Mouse (Mus musculus) c-Kit-negative CD71-positive TER-119-positive erythroid progenitor cells, embryonic 14.5 days (primary cell): ENCODE results near the gene Itih4.

Experiments used
- DNase-seq: peaks from one replicate; pipeline ENCODE4 v3.0.0-alpha.2; 2013; ENCODE audit warnings: low read depth, low spot score

Gene Itih4

GRCm38 (mm10) chr14:30878958-30879571, 7.2 kb upstream of the Itih4 start, which contains the start of gene Mustn1:
Mustn1 (plus strand) TSS chr14:30879200.
- DNase-seq, result no peak

GRCm38 (mm10) chr14:30879794-30880193, 6.5 kb upstream of the Itih4 start:
- no peak for DNase-seq

DNA sequence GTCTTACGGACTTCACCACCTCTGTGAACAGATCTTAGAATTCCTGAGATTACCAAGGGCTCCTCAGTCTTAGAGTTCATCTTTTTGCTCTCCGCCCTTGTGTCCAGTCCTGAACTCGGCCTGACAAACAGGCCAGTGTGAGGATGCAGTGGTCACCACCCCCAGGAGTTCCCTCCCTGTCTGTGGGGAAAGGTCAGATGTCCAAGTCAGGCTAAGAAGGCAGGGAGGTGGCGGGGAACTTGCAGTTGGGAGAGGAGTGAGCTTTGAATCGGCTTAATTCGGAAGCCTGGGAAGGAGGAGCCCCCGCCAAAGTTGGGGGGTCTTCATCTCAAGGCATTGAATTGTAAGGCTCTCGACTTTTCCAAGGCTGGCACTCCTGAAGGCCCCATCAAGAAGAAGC, 6.0 kb upstream of the Itih4 start:
- DNase-seq, result no peak

DNA sequence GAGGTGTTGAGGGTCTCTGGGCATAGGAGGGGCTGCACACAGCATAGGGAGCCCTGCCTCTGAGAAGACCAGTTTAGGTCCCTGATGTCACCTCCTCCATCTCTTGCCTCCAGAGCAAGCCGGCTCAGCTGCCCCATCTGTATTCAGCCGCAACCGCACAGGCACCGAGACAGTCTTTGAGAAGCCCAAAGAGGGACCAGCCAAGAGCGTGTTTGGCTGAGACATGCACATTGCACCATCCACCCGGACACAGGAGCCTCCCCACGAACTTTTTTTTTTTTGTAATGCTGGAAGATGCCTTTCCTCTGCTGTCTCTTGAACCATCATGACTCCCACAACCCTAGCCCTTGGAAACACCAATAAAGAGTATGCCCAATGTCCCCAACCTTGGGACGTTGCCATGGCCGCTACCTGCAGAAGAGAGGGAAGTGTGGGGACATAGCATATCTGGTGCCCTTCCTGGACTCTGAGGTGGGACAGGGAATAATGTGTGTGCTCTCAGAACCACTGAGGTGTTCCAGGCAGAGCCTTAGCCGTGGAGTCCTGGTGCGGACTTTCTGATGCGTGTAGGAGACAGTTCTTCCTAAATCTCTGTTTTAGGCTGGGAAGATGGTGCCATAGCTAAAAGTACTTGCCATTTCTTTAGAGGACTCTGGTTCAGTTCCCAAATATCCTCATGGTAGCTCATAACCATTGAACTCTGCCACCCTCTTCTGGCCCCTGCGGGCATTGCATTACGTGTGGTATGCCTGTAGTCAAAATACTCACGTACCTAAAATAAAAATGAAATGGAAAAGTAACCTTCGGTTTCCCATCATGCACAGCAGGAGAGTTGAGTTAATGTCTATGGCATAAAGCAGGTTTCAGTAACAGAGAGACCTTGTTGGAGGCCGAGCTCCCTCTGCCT, 5.2 kb upstream of the Itih4 start:
- no peak for DNase-seq

GRCm38 (mm10) chr14:30881718-30882108, 4.6 kb upstream of the Itih4 start:
- DNase-seq, result no peak

GRCm38 (mm10) chr14:30885298-30885697, 978 bp upstream of the Itih4 start:
- DNase-seq, result no peak

DNA sequence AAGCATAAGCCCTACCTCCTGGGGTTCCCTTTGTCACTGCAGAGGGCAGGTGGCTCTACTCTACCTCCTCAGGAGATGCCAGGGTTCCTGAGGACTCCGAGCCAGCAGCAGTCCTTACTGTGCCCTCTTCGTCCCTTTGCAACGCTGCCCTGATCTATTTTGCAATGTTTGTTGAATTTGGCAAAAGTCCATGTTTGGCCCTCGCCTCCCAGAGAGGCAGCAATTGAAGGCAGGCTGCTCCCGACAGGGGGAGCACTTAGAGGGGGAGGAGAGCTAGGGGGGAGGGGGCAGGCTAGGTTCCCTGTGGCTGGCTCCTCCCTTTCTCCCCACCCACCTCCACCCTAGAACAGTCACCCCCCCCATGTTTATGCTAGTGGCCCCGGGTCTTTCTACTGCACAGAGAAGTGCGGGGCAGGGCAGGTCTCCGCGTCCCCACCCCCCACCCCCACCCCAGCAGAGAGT, 2.0 kb downstream of the Itih4 start:
- DNase-seq, result no peak

GRCm38 (mm10) chr14:30899972-30900371, 13.7 kb downstream of the Itih4 start:
- no peak for DNase-seq

- DNase-seq, result no peak
These were observed 16.4 kb downstream of the Itih4 start for GRCm38 (mm10) chr14:30902628-30903027.

DNA sequence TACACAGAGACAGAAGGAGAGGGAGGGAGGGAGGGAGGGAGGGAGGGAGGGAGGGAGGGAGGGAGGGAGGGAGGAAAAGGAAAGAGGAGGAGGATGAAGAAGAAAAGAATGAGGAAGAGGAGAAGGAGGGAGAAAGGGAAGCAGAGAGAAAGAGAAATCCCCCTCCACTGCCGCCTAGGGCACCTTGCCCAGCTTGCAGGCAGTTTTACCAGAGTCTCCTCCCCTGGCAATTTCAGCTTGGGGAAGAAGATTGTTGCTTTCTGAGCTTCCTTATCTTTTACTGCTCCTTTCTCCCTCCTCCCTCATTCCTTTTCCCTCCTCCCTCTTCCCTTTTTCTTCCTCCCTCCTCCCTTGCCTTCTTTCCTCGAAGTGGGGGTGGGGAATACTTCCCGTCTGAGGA, 16.8 kb downstream of the Itih4 start:
- no peak for DNase-seq

GRCm38 (mm10) chr14:30904307-30904706, 18.0 kb downstream of the Itih4 start:
- no peak for DNase-seq

DNA sequence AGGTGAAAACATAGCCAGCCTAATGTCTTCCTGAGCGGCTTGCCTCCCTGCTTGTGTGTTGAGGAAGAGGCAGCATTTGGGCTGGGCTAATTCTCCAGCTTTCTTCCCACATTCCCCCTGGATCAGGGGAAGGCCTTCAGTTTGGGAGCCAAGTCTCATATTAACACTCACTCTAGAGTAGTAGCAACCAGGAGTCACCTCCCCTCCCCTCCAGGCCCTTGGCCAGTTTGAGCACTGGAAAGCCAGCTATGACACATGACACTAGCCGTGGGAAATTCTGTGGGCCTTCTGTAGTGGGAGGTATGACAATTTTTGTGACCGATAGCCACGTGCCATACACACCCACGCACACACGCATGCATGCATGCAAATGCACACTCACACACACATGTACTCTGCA, 19.7 kb downstream of the Itih4 start:
- no peak for DNase-seq

GRCm38 (mm10) chr14:30907814-30908265, 21.6 kb downstream of the Itih4 start:
- DNase-seq, result no peak

DNA sequence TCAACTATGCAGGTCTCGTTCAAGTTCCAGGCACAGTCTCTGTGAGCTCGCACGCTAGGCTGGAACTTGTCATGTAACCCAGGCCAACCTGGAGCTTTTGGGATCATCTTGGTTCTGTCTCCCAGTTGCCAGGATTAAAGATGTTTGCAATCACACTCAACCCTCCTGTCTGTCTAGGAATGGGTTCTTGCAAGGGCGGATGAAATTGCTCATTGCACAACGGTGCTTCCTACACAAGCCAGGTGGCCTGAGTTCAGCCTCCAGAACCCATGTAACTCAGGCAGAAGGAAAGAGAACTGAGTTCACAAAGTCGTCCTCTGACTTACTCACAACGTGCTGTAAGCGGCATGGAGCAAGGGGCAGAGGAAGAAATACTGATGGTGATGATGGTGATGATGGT, 24.9 kb downstream of the Itih4 start:
- no peak for DNase-seq

- no peak for DNase-seq
These were observed 26.4 kb downstream of the Itih4 start for GRCm38 (mm10) chr14:30912641-30913040.

- no peak for DNase-seq
These were observed 27.1 kb downstream of the Itih4 start for GRCm38 (mm10) chr14:30913404-30913803.

GRCm38 (mm10) chr14:30916516-30916915, 30.2 kb downstream of the Itih4 start:
- DNase-seq, result no peak

DNA sequence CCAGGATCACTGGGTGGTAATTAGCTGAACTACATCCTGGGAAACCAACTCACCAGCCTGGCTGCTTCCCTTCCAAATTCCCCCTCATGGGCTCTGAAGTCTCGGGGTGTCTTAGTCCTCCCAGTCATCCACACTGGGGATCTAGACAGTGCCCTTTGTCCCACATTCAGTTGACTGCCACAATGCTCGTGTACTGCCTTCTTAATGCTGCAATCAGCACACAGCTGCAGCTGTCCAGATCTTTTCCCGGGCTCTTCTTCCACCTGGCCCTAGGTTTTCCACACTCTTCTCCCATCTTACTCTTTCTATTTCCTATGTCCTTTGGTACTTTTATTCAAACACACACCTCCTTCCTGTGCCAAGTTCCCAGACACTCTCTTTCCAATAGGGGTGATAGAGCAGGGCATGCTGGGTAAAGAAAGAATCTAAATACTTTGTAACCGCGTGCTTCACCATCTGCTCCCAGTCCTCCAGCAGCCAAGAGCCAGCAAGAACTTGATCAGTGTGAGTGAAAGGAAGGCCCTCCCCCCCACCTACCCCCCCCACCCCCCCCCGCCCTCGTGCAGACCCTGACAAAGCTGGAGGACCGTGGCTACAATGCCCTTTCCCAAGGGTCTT, 35.9 kb downstream of the Itih4 start:
- DNase-seq, result no peak

DNA sequence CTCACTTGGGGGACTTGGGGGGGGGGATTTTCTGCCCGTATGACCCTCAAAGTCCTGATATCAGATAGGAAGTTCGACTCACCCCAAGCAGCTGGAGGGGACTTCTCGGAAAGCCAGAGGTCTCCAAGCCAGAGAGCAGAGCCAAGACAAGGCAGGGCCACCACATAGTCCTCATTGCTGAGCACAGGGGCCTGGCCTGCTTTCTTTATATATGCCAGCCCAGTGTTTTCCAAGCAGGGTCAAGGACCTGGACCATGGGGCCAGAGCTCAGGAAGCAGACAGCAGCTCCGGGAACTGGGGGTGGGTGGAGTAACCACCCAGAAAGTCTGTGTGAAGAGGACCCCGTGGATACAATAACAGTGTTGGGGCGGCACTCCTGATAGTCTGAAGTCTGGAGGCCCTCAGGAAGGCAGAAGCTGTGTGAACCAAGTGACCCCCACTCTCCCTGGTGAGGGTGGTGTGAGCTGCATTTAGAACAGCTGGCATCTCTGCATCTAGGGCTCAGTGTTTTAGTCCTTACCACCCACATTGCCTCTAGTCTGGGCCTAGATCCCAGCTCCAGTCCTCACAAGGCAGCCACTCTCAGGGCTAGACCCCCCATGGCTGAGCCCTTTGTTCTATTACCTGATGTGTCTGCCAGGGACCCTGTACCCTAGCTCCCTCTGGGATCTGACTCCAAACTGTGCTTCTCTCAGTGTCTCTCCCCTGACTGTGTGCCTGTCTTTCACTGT, 37.3 kb downstream of the Itih4 start, which contains the start of gene Itih3:
Itih3 (minus strand) TSS at position 386 of the 731 bp plus-strand sequence.
- DNase-seq, result no peak

GRCm38 (mm10) chr14:30925492-30925891, 39.2 kb downstream of the Itih4 start:
- DNase-seq, result no peak

- DNase-seq, result no peak
These were observed 44.1 kb downstream of the Itih4 start for GRCm38 (mm10) chr14:30930386-30930785.

DNA sequence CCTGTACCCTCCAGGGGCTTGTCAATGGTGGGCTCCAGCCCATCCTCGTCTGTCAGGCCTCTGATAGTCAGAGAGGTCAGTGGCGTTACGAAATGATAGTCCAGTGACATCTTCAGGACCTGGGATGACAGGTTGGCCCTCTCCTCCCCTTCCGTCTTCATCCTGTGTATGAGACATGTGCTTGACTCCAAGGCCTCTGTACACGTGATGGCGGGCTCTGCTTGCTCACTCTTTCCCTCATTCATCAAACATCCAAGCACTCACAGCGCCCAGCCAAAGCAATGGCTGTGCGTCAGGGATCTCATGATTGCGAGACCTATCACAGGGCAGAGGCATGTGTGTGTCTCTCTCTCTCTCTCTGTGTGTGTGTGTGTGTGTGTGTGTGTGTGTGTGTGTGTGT, 47.1 kb downstream of the Itih4 start:
- DNase-seq, result no peak
